Mouse (Mus musculus) MEL (cell line): Measurements from ENCODE around the gene Klb. TPM values are rescaled to one million over a fixed set of nuclear protein-coding genes. Genes with fewer than 3 reads are reported as not detected.

Experiments used
- DNase-seq: peaks from one replicate; pipeline ENCODE4 v3.0.0; 2011; ENCODE audit warnings: low read depth, low spot score
- H3K27ac ChIP-seq: 2 replicates; pipeline ENCODE4 v1.5.1; 2012; ENCODE audit warnings: low read depth, mild to moderate bottlenecking, control low read depth, low read length, moderate library complexity; ENCODE audit not compliant: control insufficient read depth
- H3K27me3 ChIP-seq, 2 experiments: fragments of 150-350 bp in 1 of 2; sonication (generic) in 1 of 2; 2 replicates each; pipeline ENCODE4 v1.6.1; 2012; ENCODE audit warnings: low read length in 2 of 2, mild to moderate bottlenecking in 2 of 2, improper control_type of control experiment in 1 of 2, moderate library complexity in 1 of 2; ENCODE audit not compliant: insufficient read depth in 2 of 2, control insufficient read depth in 1 of 2
- H3K36me3 ChIP-seq, 2 experiments: 2 replicates each; pipeline ENCODE4 v1.6.1; 2012 to 2014; ENCODE audit warnings: low read length in 2 of 2, improper control_type of control experiment in 1 of 2, inconsistent platforms in 1 of 2, mild to moderate bottlenecking in 1 of 2; ENCODE audit not compliant: insufficient read depth in 2 of 2, control insufficient read depth in 1 of 2
- H3K4me1 ChIP-seq, 2 experiments: fragments of 150-350 bp in 1 of 2; sonication (generic) in 1 of 2; 2 replicates each; pipeline ENCODE4 v1.6.1; 2012; ENCODE audit warnings: low read length in 2 of 2, improper control_type of control experiment in 1 of 2, mild to moderate bottlenecking in 1 of 2; ENCODE audit not compliant: insufficient read depth in 2 of 2, control insufficient read depth in 1 of 2
- H3K4me3 ChIP-seq, 2 experiments: fragments of 150-350 bp in 1 of 2; sonication (generic) in 1 of 2; 2 replicates each; pipeline ENCODE4 v1.5.1; 2012; ENCODE audit warnings: low read depth in 2 of 2, low read length in 2 of 2, mild to moderate bottlenecking in 2 of 2, moderate library complexity in 2 of 2, control low read depth in 1 of 2, improper control_type of control experiment in 1 of 2; ENCODE audit not compliant: control insufficient read depth in 1 of 2, insufficient read depth in 1 of 2
- H3K79me2 ChIP-seq: 2 replicates; pipeline ENCODE4 v1.6.1; 2012; ENCODE audit warnings: mild to moderate bottlenecking, low read length, moderate library complexity; ENCODE audit not compliant: control insufficient read depth, poor library complexity, insufficient read depth
- H3K9ac ChIP-seq: 2 replicates; pipeline ENCODE4 v1.6.1; 2012; ENCODE audit warnings: low read depth, mild to moderate bottlenecking, control low read depth, low read length, moderate library complexity; ENCODE audit not compliant: control insufficient read depth, poor library complexity, severe bottlenecking
- H3K9me3 ChIP-seq: fragments of 150-350 bp; sonication (generic); replicated peaks from 2 replicates; pipeline ENCODE4 v1.6.1; 2012; ENCODE audit warnings: mild to moderate bottlenecking, low read length, improper control_type of control experiment, moderate library complexity; ENCODE audit not compliant: insufficient read depth
- BHLHE40 ChIP-seq: IDR thresholded peaks from 2 replicates; pipeline ENCODE4 v1.6.1; 2012; ENCODE audit warnings: low read depth, mild to moderate bottlenecking, inconsistent platforms, low read length, improper control_type of control experiment, borderline replicate concordance
- CHD1 ChIP-seq: IDR thresholded peaks from 2 replicates; pipeline ENCODE4 v1.6.1; 2012; ENCODE audit warnings: low read depth, mild to moderate bottlenecking, inconsistent platforms, low read length, improper control_type of control experiment
- CTCF ChIP-seq, 3 experiments: IDR thresholded peaks in 2 of 3; conservative IDR thresholded peaks in 1 of 3; 2 replicates each; pipeline ENCODE4 v1.5.1; 2011 to 2012; ENCODE audit warnings: low read length in 3 of 3, low read depth in 2 of 3, mild to moderate bottlenecking in 2 of 3, improper control_type of control experiment in 1 of 3, inconsistent platforms in 1 of 3, mixed read lengths in 1 of 3, moderate library complexity in 1 of 3; ENCODE audit not compliant: control insufficient read depth in 1 of 3, insufficient read depth in 1 of 3, poor library complexity in 1 of 3, severe bottlenecking in 1 of 3
- E2F4 ChIP-seq: IDR thresholded peaks from 2 replicates; pipeline ENCODE4 v1.6.1; 2011; ENCODE audit warnings: low read depth, low read length, improper control_type of control experiment, borderline replicate concordance
- EP300 ChIP-seq, 2 experiments: IDR thresholded peaks; 2 replicates each; pipeline ENCODE4 v1.6.1; 2011; ENCODE audit warnings: improper control_type of control experiment in 2 of 2, low read length in 2 of 2, low read depth in 1 of 2, mild to moderate bottlenecking in 1 of 2
- ETS1 ChIP-seq: IDR thresholded peaks from 2 replicates; pipeline ENCODE4 v1.6.1; 2012; ENCODE audit warnings: low read depth, mild to moderate bottlenecking, inconsistent platforms, low read length, improper control_type of control experiment, moderate library complexity
- GABPA ChIP-seq: IDR thresholded peaks from 2 replicates; pipeline ENCODE4 v1.6.1; 2012; ENCODE audit warnings: low read depth, mild to moderate bottlenecking, inconsistent platforms, low read length, improper control_type of control experiment, moderate library complexity
- GATA1 ChIP-seq: IDR thresholded peaks from 2 replicates; pipeline ENCODE4 v1.6.1; 2011; ENCODE audit warnings: low read depth, low read length, improper control_type of control experiment
- HCFC1 ChIP-seq: IDR thresholded peaks from 2 replicates; pipeline ENCODE4 v1.6.1; 2012; ENCODE audit warnings: low read depth, mild to moderate bottlenecking, inconsistent platforms, low read length, improper control_type of control experiment, moderate library complexity
- JUND ChIP-seq: IDR thresholded peaks from 2 replicates; pipeline ENCODE4 v1.6.1; 2011; ENCODE audit warnings: low read depth, mild to moderate bottlenecking, improper control_type of control experiment, low read length
- KAT2A ChIP-seq: conservative IDR thresholded peaks from 2 replicates; pipeline ENCODE4 v1.6.1; 2012; ENCODE audit warnings: low read depth, low read length, improper control_type of control experiment, inconsistent platforms
- MAFK ChIP-seq: IDR thresholded peaks from 2 replicates; pipeline ENCODE4 v1.6.1; 2011; ENCODE audit warnings: low read depth, mild to moderate bottlenecking, low read length, improper control_type of control experiment, borderline replicate concordance
- MAX ChIP-seq: IDR thresholded peaks from 2 replicates; pipeline ENCODE4 v1.6.1; 2011; ENCODE audit warnings: low read length, improper control_type of control experiment
- MEF2A ChIP-seq: IDR thresholded peaks from 2 replicates; pipeline ENCODE4 v1.6.1; 2014; ENCODE audit warnings: low read depth, mild to moderate bottlenecking, inconsistent platforms, low read length, improper control_type of control experiment; ENCODE audit not compliant: poor library complexity, insufficient replicate concordance, severe bottlenecking; ENCODE audit errors: extremely low read depth
- MYB ChIP-seq: IDR thresholded peaks from 2 replicates; pipeline ENCODE4 v1.6.1; 2011; ENCODE audit warnings: mild to moderate bottlenecking, low read depth, low read length, improper control_type of control experiment
- POLR2AphosphoS2 ChIP-seq: IDR thresholded peaks from 2 replicates; pipeline ENCODE4 v1.6.1; 2011; ENCODE audit warnings: low read length, improper control_type of control experiment
- POLR2AphosphoS5 ChIP-seq: IDR thresholded peaks from 2 replicates; pipeline ENCODE4 v1.6.1; 2012; ENCODE audit warnings: low read depth, borderline replicate concordance, mild to moderate bottlenecking, inconsistent platforms, low read length, moderate library complexity, mixed read lengths
- RAD21 ChIP-seq: IDR thresholded peaks from 2 replicates; pipeline ENCODE4 v1.6.1; 2011; ENCODE audit warnings: mild to moderate bottlenecking, low read depth, low read length, improper control_type of control experiment
- TAL1 ChIP-seq: IDR thresholded peaks from 2 replicates; pipeline ENCODE4 v1.6.1; 2012; ENCODE audit warnings: mild to moderate bottlenecking, inconsistent platforms, low read length, moderate library complexity, mixed read lengths
- USF1 ChIP-seq: IDR thresholded peaks from 2 replicates; pipeline ENCODE4 v1.6.1; 2014; ENCODE audit warnings: low read depth, mild to moderate bottlenecking, inconsistent platforms, low read length, improper control_type of control experiment, moderate library complexity
- USF2 ChIP-seq, 2 experiments: IDR thresholded peaks; 2 replicates each; pipeline ENCODE4 v1.6.1; 2011 to 2012; ENCODE audit warnings: improper control_type of control experiment in 2 of 2, low read length in 2 of 2, borderline replicate concordance in 1 of 2, inconsistent platforms in 1 of 2, low read depth in 1 of 2, mild to moderate bottlenecking in 1 of 2; ENCODE audit not compliant: insufficient read depth in 1 of 2
- ZKSCAN1 ChIP-seq: IDR thresholded peaks from 2 replicates; pipeline ENCODE4 v1.6.1; 2012; ENCODE audit warnings: low read depth, mild to moderate bottlenecking, inconsistent platforms, low read length, improper control_type of control experiment, moderate library complexity
- ZMIZ1 ChIP-seq: IDR thresholded peaks from 2 replicates; pipeline ENCODE4 v1.6.1; 2012; ENCODE audit warnings: low read depth, mild to moderate bottlenecking, inconsistent platforms, low read length, improper control_type of control experiment, moderate library complexity
- ZNF384 ChIP-seq: IDR thresholded peaks from 2 replicates; pipeline ENCODE4 v1.6.1; 2012; ENCODE audit warnings: low read depth, mild to moderate bottlenecking, inconsistent platforms, low read length, improper control_type of control experiment
- polyA plus RNA-seq, 2 experiments: library from polyadenylated mRNA; stranded (reverse) in 1 of 2; unstranded in 1 of 2; fragments of >175 nt in 1 of 2; fragments of >200 nt in 1 of 2; gene quantifications; 2 replicates each; pipeline versions ENCODE4 v1.2.1 to v1.2.4; 2012; ENCODE audit warnings: low replicate concordance in 2 of 2, low read depth in 1 of 2; ENCODE audit not compliant: insufficient read length in 2 of 2, insufficient read depth in 1 of 2, missing spikeins in 1 of 2
- total RNA-seq: library from RNA; depleted of rRNA; stranded (reverse); fragments of 300-350 nt; gene quantifications from 2 replicates; pipeline ENCODE4 v1.2.3, GENCODE M21; 2012

Klb gene
- total and polyA plus RNA-seq, 3 experiments = 0.04 TPM; not detected in 2

- Histone ChIP-seq H3K27me3 (no peaks in the 10 kb centered on the region), H3K4me3 (no peak overlapping the region), H3K9me3 (no peaks in the 10 kb centered on the region), H3K4me1 (peaks cover 9 to 12% of the 10 kb centered on the region in 2 experiments; a peak in 3 of 4 replicates), H3K36me3 (peaks cover 3 to 12% of the 10 kb centered on the region in 2 experiments; a peak in 3 of 4 replicates), H3K27ac (no peak overlapping the region), H3K79me2 (peaks cover 32% of the 10 kb centered on the region), H3K9ac (no peak overlapping the region)
- no peak for TF ChIP-seq JUND
- TF ChIP-seq ZMIZ1 = no peak
- TF ChIP-seq HCFC1 = no peak
- TF ChIP-seq TAL1 = no peak
- TF ChIP-seq ZKSCAN1 = no peak
- TF ChIP-seq USF1 = no peak
- TF ChIP-seq CTCF (IDR thresholded peaks at IDR 0.05 in 2 of 3, conservative IDR thresholded peaks at IDR 0.05 in 1 of 3; ENCODE audit: control insufficient read depth in 1 of 3, insufficient read depth in 1 of 3, low read depth in 2 of 3, low read length in 3 of 3, poor library complexity in 1 of 3, severe bottlenecking in 1 of 3) = no peak
- no peak for TF ChIP-seq MAX
- no peak for TF ChIP-seq KAT2A
- no peak for TF ChIP-seq BHLHE40
- no peak for TF ChIP-seq USF2 (IDR thresholded peaks at IDR 0.05; ENCODE audit: borderline replicate concordance in 1 of 2, insufficient read depth in 1 of 2, low read depth in 1 of 2, low read length in 2 of 2)
- no peak for TF ChIP-seq GATA1
- TF ChIP-seq GABPA = no peak
- no peak for TF ChIP-seq POLR2AphosphoS2
- no peak for TF ChIP-seq E2F4
- TF ChIP-seq ZNF384 = no peak
- DNase-seq = no peak
These were observed 23.3 kb upstream of the Klb start for GRCm38 (mm10) chr5:65324758-65325355.

- H3K4me1 ChIP-seq = peaks cover 9 to 12% of the 10 kb centered on the region in 2 experiments; a peak in 3 of 4 replicates
- H3K36me3 ChIP-seq = peaks cover 3 to 12% of the 10 kb centered on the region in 2 experiments
- H3K27me3 ChIP-seq = no peaks in the 10 kb centered on the region
- peak overlapping the region; percentile 1 for H3K9ac ChIP-seq
- peaks cover 35% of the 10 kb centered on the region for H3K79me2 ChIP-seq
- 0 out of 2 replicates have a peak overlapping the region, but pooled peaks have one; percentile 0 for H3K27ac ChIP-seq
- DNase-seq = peak; percentile 42
- TF ChIP-seq ZMIZ1 (no peak), POLR2AphosphoS5 (no peak), RAD21 (no peak), ZKSCAN1 (no peak), ETS1 (peak; percentile 59), CHD1 (no peak), EP300 (IDR thresholded peaks at IDR 0.05; ENCODE audit: low read depth in 1 of 2, low read length in 2 of 2) (no peak), MEF2A (0 out of 2 replicates have a peak, but pooled peaks have one; percentile 35), USF2 (IDR thresholded peaks at IDR 0.05; ENCODE audit: borderline replicate concordance in 1 of 2, insufficient read depth in 1 of 2, low read depth in 1 of 2, low read length in 2 of 2) (no peak), BHLHE40 (no peak), POLR2AphosphoS2 (no peak), MAFK (no peak), ZNF384 (0 out of 2 replicates have a peak, but pooled peaks have one; percentile 3), E2F4 (no peak), MAX (no peak), MYB (no peak)
- TF ChIP-seq, all 39 proteins: peak for 3
- Histone ChIP-seq H3K9me3 (no peaks in the 10 kb centered on the region), H3K4me3 (peak overlapping the region; percentile 26 to 61)
These were observed 21.9 kb upstream of the Klb start for GRCm38 (mm10) chr5:65326212-65326611.
